Mouse (Mus musculus) lung, postnatal 0 days (tissue): Measurements from ENCODE around the gene Ccdc63. TPM values are rescaled to one million over a fixed set of nuclear protein-coding genes. Genes with fewer than 3 reads are reported as not detected.

Source experiments
- ATAC-seq: fragments of 200-750 bp; cut with Nextera tagmentation; 2 replicates; pipeline ENCODE4 v1.8.0; 2017; ENCODE audit warnings: moderate library complexity
- DNase-seq: peaks from one replicate; pipeline ENCODE4 v3.0.0-alpha.2; 2016; ENCODE audit warnings: low spot score
- H3K27ac ChIP-seq: fragments of 300-500 bp; sonication (generic); 2 replicates; pipeline ENCODE4 v1.5.1; 2014; ENCODE audit warnings: antibody characterized with exemption, mild to moderate bottlenecking, low read length, mixed read lengths
- H3K27me3 ChIP-seq: fragments of 300-500 bp; sonication (generic); replicated peaks from 2 replicates; pipeline ENCODE4 v1.6.1; 2014; ENCODE audit warnings: low read length, mixed read lengths; ENCODE audit not compliant: insufficient read depth
- H3K36me3 ChIP-seq: fragments of 300-500 bp; sonication (generic); 2 replicates; pipeline ENCODE4 v1.6.1; 2014; ENCODE audit warnings: low read length, mixed read lengths; ENCODE audit not compliant: insufficient read depth
- H3K4me1 ChIP-seq: fragments of 300-500 bp; sonication (generic); 2 replicates; pipeline ENCODE4 v1.6.1; 2014; ENCODE audit warnings: antibody characterized with exemption, low read depth, low read length, mixed read lengths; ENCODE audit not compliant: insufficient read depth
- H3K4me2 ChIP-seq: fragments of 300-500 bp; sonication (generic); replicated peaks from 2 replicates; pipeline ENCODE4 v1.6.1; 2014; ENCODE audit warnings: low read depth, mild to moderate bottlenecking, low read length, moderate library complexity, mixed read lengths
- H3K4me3 ChIP-seq: fragments of 300-500 bp; sonication (generic); 2 replicates; pipeline ENCODE4 v1.5.1; 2014; ENCODE audit warnings: low read depth, low read length
- H3K9ac ChIP-seq: fragments of 300-500 bp; sonication (generic); replicated peaks from 2 replicates; pipeline ENCODE4 v1.6.1; 2014; ENCODE audit warnings: low read depth, mild to moderate bottlenecking
- H3K9me3 ChIP-seq: fragments of 300-500 bp; sonication (generic); 2 replicates; pipeline ENCODE4 v1.6.1; 2016; ENCODE audit warnings: low read length, mixed read lengths
- CTCF ChIP-seq: IDR thresholded peaks from 2 replicates; pipeline ENCODE4 v1.5.1; 2016; ENCODE audit warnings: antibody characterized with exemption, mild to moderate bottlenecking
- EP300 ChIP-seq: IDR thresholded peaks from 2 replicates; pipeline ENCODE4 v1.6.1; 2016; ENCODE audit warnings: antibody characterized with exemption, mild to moderate bottlenecking, control low read depth
- WGBS: fragments of 180-500 bp; shearing (Covaris S2); extraction: QIAGEN DNeasy Blood & Tissue Kit; methylation state at CpG from one replicate; pipeline ENCODE4 v1.1.7; 2014; 5-methylcytosine and 5-hydroxymethylcytosine counted together
- polyA plus RNA-seq: library from polyadenylated mRNA; unstranded; fragments of >200 nt; fragmentation: Nextera tagmentation; extraction: Ambion mirVana; gene quantifications from 2 replicates; pipeline ENCODE4 v1.2.1, GENCODE M21; 2015

Gene Ccdc63
- polyA plus RNA-seq, 1 experiment from 2014 or later, result 0.18 TPM

GRCm38 (mm10) chr5:122131076-122132051 lies 9.3 kb downstream of the Ccdc63 start:
- peaks cover 7% of the 10 kb centered on the region; the same call in 1 of the 2 replicates for H3K4me1 ChIP-seq
- DNase-seq (peak; percentile 90), ATAC-seq (peak; percentile 84)
- no peak overlapping the region for H3K27ac ChIP-seq
- WGBS, result 10% methylated on average over 34 of the region's 34 CpGs
- H3K4me2 ChIP-seq, result peak overlapping the region; percentile 86
- H3K9ac ChIP-seq, result peak overlapping the region; percentile 19; the same call in 1 of the 2 replicates
- H3K36me3 ChIP-seq, result no peaks in the 10 kb centered on the region
- TF ChIP-seq EP300, result peak; percentile 57; the same call in 1 of the 2 replicates
- peak; percentile 88 for TF ChIP-seq CTCF
- no peaks in the 10 kb centered on the region for H3K27me3 ChIP-seq
- H3K4me3 ChIP-seq, result peak overlapping the region; percentile 44
- no peaks in the 10 kb centered on the region for H3K9me3 ChIP-seq

- no peak overlapping the region for H3K27ac ChIP-seq
- no peak overlapping the region for H3K9ac ChIP-seq
- ATAC-seq (no peak), DNase-seq (no peak)
- H3K9me3 ChIP-seq, result no peaks in the 10 kb centered on the region
- TF ChIP-seq EP300 (no peak), CTCF (no peak)
- H3K4me3 ChIP-seq, result no peak overlapping the region
- no peaks in the 10 kb centered on the region for H3K27me3 ChIP-seq
- peaks cover 7% of the 10 kb centered on the region; the same call in 1 of the 2 replicates for H3K4me1 ChIP-seq
- 75% methylated on average over 11 of the region's 11 CpGs for WGBS
- no peaks in the 10 kb centered on the region for H3K36me3 ChIP-seq
- H3K4me2 ChIP-seq, result no peak overlapping the region
Measured at GRCm38 (mm10) chr5:122130341-122130998, 10.2 kb downstream of the Ccdc63 start.

GRCm38 (mm10) chr5:122129068-122129655 lies 11.5 kb downstream of the Ccdc63 start:
- Histone ChIP-seq H3K4me2 (no peak overlapping the region), H3K27me3 (no peaks in the 10 kb centered on the region), H3K27ac (no peak overlapping the region), H3K4me3 (no peak overlapping the region), H3K4me1 (peaks cover 7% of the 10 kb centered on the region; the same call in 1 of the 2 replicates), H3K9ac (no peak overlapping the region), H3K9me3 (no peaks in the 10 kb centered on the region), H3K36me3 (no peaks in the 10 kb centered on the region)
- no peak for TF ChIP-seq EP300
- peak; percentile 82 for TF ChIP-seq CTCF
- 32% methylated on average over 16 of the region's 16 CpGs for WGBS
- ATAC-seq (peak; percentile 43; the same call in 1 of the 2 replicates), DNase-seq (peak; percentile 91)

- DNase-seq (peak; percentile 55), ATAC-seq (peak; percentile 59; the same call in 1 of the 2 replicates)
- Histone ChIP-seq H3K4me2 (no peak overlapping the region), H3K27ac (no peak overlapping the region), H3K27me3 (no peaks in the 10 kb centered on the region), H3K4me3 (no peak overlapping the region), H3K9me3 (no peaks in the 10 kb centered on the region), H3K9ac (no peak overlapping the region), H3K4me1 (no peaks in the 10 kb centered on the region), H3K36me3 (no peaks in the 10 kb centered on the region)
- TF ChIP-seq EP300 (peak; percentile 57; the same call in 1 of the 2 replicates), CTCF (peak; percentile 43)
- WGBS, result 53% methylated on average over 8 of the region's 8 CpGs
Measured at GRCm38 (mm10) chr5:122125211-122125760, 15.3 kb downstream of the Ccdc63 start.

- Histone ChIP-seq H3K4me3 (no peak overlapping the region), H3K27ac (no peak overlapping the region), H3K4me1 (no peaks in the 10 kb centered on the region), H3K27me3 (no peaks in the 10 kb centered on the region), H3K36me3 (no peaks in the 10 kb centered on the region), H3K4me2 (no peak overlapping the region), H3K9me3 (no peaks in the 10 kb centered on the region), H3K9ac (no peak overlapping the region)
- 81% methylated on average over 6 of the region's 6 CpGs for WGBS
- ATAC-seq (no peak), DNase-seq (no peak)
- no peak for TF ChIP-seq EP300
- TF ChIP-seq CTCF, result peak; percentile 48
Measured at GRCm38 (mm10) chr5:122116243-122116642, 24.4 kb downstream of the Ccdc63 start.
